Mouse (Mus musculus): ENCODE results near the gene Sorl1. TPM values are rescaled to one million over a fixed set of nuclear protein-coding genes. Genes with fewer than 3 reads are reported as not detected.
A peak's percentile ranks its signal among the peaks of the same experiment; 100 is the strongest.

The Sorl1 gene
- total and polyA plus RNA-seq, 3 experiments, result 2.5 to 12.3 (median 6.3) TPM

GRCm38 (mm10) chr9:41950991-41951451 is 173.1 kb downstream of the Sorl1 start (continued):
- TF ChIP-seq RCOR1 (conservative IDR thresholded peaks at IDR 0.05; ENCODE audit: low read depth, low read length), result no peak
- TF ChIP-seq NRF1 (IDR thresholded peaks at IDR 0.05; ENCODE audit: low read depth, low read length), result no peak
- TF ChIP-seq USF2 (conservative IDR thresholded peaks at IDR 0.05; ENCODE audit: low read depth, low read length), result peak; percentile 51; the same call in 1 of the 2 replicates
- peak; percentile 93 for TF ChIP-seq BHLHE40 (IDR thresholded peaks at IDR 0.05; ENCODE audit: low read depth, low read length)
- TF ChIP-seq TBP (conservative IDR thresholded peaks at IDR 0.05; ENCODE audit: low read depth, low read length), result no peak
- 0 out of 2 replicates have a peak, but pooled peaks have one; percentile 50 for TF ChIP-seq MAX (IDR thresholded peaks at IDR 0.05; ENCODE audit: low read length)
- no peak for TF ChIP-seq NELFE (IDR thresholded peaks at IDR 0.05; ENCODE audit: low read depth, low read length)

GRCm38 (mm10) chr9:41950109-41950990 is 173.7 kb downstream of the Sorl1 start:
- peak overlapping the region; percentile 81 for H3K4me2 ChIP-seq (ENCODE audit: insufficient read depth, low read depth, poor library complexity, severe bottlenecking)
- H3K4me1 ChIP-seq (ENCODE audit: control insufficient read depth in 1 of 2, insufficient read depth in 2 of 2), result peaks cover 0 to 20% of the 10 kb centered on the region in 2 experiments; a peak in 2 of 4 replicates
- in situ Hi-C loops (cut with MboI; ENCODE audit: low pct_ligation_motif_present, low pct_unique_long_range_greater_than_20kb, low sequenced_read_pairs) (loop anchor here (5.0 to 10.0 kb wide), 2 partner anchors 476 to 723 kb away; no protein-coding TSS in a partner anchor), dilution Hi-C loops (cut with MboI; ENCODE audit: extremely low pct_ligation_motif_present, extremely low pct_unique_long_range_greater_than_20kb, low sequenced_read_pairs) (no loop called here)
- no peaks in the 10 kb centered on the region for H3K9me3 ChIP-seq (replicated peaks; ENCODE audit: low read length)
- H3K9ac ChIP-seq (ENCODE audit: insufficient read depth, low read depth), result peak overlapping the region; percentile 45; the same call in 1 of the 2 replicates
- H3K27ac ChIP-seq (ENCODE audit: insufficient read depth, low read depth), result no peak overlapping the region
- DNase-seq (ENCODE audit: extremely low read depth), result peak; percentile 70
- H3K4me3 ChIP-seq (replicated peaks in 1 of 3; ENCODE audit: low read depth in 2 of 3, low read length in 2 of 3, poor library complexity in 1 of 3), result peak overlapping the region; percentile 33 to 55 (median 41)
- H3K36me3 ChIP-seq (replicated peaks in 1 of 2; ENCODE audit: control insufficient read depth in 1 of 2, insufficient read depth in 1 of 2, low read length in 1 of 2), result no peaks in the 10 kb centered on the region
- no peaks in the 10 kb centered on the region for H3K79me2 ChIP-seq (replicated peaks; ENCODE audit: control insufficient read depth, extremely low read depth, insufficient read depth, poor library complexity, severe bottlenecking)
- H3K27me3 ChIP-seq (replicated peaks), result peaks cover 5% of the 10 kb centered on the region
- TF ChIP-seq KAT2A (IDR thresholded peaks at IDR 0.05; ENCODE audit: insufficient replicate concordance, low read length) (no peak), POLR2AphosphoS2 (IDR thresholded peaks at IDR 0.05; ENCODE audit: low read depth, low read length) (no peak), CHD2 (IDR thresholded peaks at IDR 0.05; ENCODE audit: low read length) (no peak), ZNF384 (IDR thresholded peaks at IDR 0.05; ENCODE audit: low read depth, low read length) (no peak), IRF4 (IDR thresholded peaks at IDR 0.05; ENCODE audit: low read depth, low read length) (peak; percentile 43; the same call in 1 of the 2 replicates), TCF12 (IDR thresholded peaks at IDR 0.05; ENCODE audit: low read depth, low read length) (no peak), JUND (conservative IDR thresholded peaks at IDR 0.05; ENCODE audit: low read depth, low read length) (no peak), POLR2A (IDR thresholded peaks at IDR 0.05; ENCODE audit: low read depth, low read length) (no peak), MYC (IDR thresholded peaks at IDR 0.05; ENCODE audit: low read depth, low read length) (no peak), ZC3H11A (IDR thresholded peaks at IDR 0.05; ENCODE audit: low read depth, low read length) (peak; percentile 40; the same call in 1 of the 2 replicates), EP300 (IDR thresholded peaks at IDR 0.05; ENCODE audit: low read length) (no peak), TBP (conservative IDR thresholded peaks at IDR 0.05; ENCODE audit: low read depth, low read length) (no peak), ZMIZ1 (IDR thresholded peaks at IDR 0.05; ENCODE audit: low read depth, low read length) (no peak), CHD1 (IDR thresholded peaks at IDR 0.05; ENCODE audit: low read depth, low read length) (no peak), MXI1 (IDR thresholded peaks at IDR 0.05; ENCODE audit: low read depth, low read length) (no peak), E2F4 (IDR thresholded peaks at IDR 0.05; ENCODE audit: insufficient replicate concordance, low read depth, low read length) (no peak), SIN3A (IDR thresholded peaks at IDR 0.05; ENCODE audit: low read length) (no peak), SMC3 (IDR thresholded peaks at IDR 0.05; ENCODE audit: low read depth, low read length) (peak; percentile 79), NRF1 (IDR thresholded peaks at IDR 0.05; ENCODE audit: low read depth, low read length) (no peak), JUN (IDR thresholded peaks at IDR 0.05; ENCODE audit: insufficient read depth, low read depth, low read length) (no peak), HCFC1 (IDR thresholded peaks at IDR 0.05; ENCODE audit: low read depth, low read length) (no peak), USF2 (conservative IDR thresholded peaks at IDR 0.05; ENCODE audit: low read depth, low read length) (no peak), RCOR1 (conservative IDR thresholded peaks at IDR 0.05; ENCODE audit: low read depth, low read length) (no peak), UBTF (IDR thresholded peaks at IDR 0.05; ENCODE audit: low read depth, low read length) (no peak), NELFE (IDR thresholded peaks at IDR 0.05; ENCODE audit: low read depth, low read length) (no peak), GABPA (IDR thresholded peaks at IDR 0.05; ENCODE audit: insufficient replicate concordance, low read depth, low read length) (no peak), RAD21 (IDR thresholded peaks at IDR 0.05; ENCODE audit: low read depth, low read length) (peak; percentile 85), MAX (IDR thresholded peaks at IDR 0.05; ENCODE audit: low read length) (no peak), ETS1 (conservative IDR thresholded peaks at IDR 0.05; ENCODE audit: low read depth, low read length) (no peak), ELF1 (IDR thresholded peaks at IDR 0.05; ENCODE audit: low read depth, low read length) (peak; percentile 50; the same call in 1 of the 2 replicates), USF1 (IDR thresholded peaks at IDR 0.05; ENCODE audit: low read depth, low read length) (no peak), ZKSCAN1 (IDR thresholded peaks at IDR 0.05; ENCODE audit: borderline replicate concordance, low read depth, low read length) (no peak), MAFK (IDR thresholded peaks at IDR 0.05; ENCODE audit: insufficient replicate concordance, low read length) (no peak)

Data from CH12.LX (cell line).